Mouse (Mus musculus): ENCODE data around the gene C1ql2.

The C1ql2 gene

DNA sequence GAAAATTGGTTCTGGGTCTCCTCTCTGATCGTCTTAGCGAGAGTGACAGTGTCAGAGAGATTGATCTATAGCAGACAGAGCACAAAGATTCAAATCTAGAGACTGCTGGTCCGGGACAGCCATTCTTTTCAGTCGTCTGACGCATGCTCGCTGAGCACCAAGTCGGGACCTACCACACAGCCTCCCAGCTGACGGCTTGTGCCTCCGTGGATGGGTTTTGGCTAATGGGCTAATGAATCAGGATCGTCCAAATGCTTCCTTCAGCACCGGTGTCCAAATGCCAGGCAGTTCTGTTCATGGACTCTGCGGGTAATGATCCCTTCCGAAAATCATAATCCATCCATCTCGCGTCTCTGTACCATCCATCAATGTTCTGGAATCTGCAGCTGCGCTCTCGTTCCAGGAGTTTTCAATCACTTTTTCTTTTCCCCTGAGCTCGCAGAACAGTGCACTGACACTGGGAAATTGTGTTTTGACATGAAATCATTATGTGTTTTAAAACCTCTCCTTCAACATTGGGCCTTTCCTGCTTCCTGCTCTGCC is 44.7 kb downstream of the C1ql2 start:
- no peak for DNase-seq (ENCODE audit: low spot score in 2 of 2)

DNA sequence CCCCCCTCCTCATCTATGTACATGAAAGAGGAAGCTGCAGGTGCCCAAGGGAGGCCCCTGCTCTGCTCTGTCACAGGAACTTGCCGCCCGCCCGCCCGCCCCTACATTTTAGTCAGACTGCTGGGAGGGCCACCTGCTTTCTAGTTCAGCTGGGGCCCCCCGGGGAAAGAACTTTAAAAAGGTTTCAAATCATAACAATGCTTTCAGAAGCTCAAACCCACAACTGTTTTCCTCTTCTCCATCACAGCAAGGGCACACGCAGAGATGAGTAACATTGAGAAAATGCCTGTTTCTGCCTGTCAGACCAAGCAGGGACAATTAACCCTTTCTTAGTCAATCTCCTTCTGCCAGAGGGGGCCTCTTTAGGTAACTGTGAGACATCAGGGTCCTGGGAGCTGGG is 49.4 kb downstream of the C1ql2 start:
- DNase-seq (ENCODE audit: low spot score in 2 of 2) = no peak

DNA sequence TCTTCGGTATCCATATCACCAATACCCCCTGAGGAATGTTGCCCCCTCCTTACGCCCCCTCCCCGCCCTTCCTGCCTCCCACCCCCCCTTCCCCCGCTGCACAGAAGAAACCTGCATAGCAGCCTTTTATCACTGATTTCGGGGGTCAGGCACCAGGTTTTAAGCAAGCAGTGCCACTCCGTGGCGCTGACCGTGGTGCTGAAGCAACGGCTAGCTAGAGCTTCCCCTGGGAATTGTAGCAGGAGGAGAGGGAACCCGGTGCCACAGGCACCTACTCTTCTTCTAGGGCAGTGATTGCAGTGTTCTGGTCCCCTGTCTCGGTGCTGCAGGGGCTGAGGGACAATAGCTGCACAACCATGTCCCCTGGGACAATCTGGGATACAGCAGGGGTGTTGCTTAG is 50.0 kb downstream of the C1ql2 start:
- DNase-seq (ENCODE audit: low spot score in 2 of 2) = peak in 1 of 2 experiments; percentile 31
